8 mouse cellular contexts compared by ENCODE assay signal in the genomic region with DNA sequence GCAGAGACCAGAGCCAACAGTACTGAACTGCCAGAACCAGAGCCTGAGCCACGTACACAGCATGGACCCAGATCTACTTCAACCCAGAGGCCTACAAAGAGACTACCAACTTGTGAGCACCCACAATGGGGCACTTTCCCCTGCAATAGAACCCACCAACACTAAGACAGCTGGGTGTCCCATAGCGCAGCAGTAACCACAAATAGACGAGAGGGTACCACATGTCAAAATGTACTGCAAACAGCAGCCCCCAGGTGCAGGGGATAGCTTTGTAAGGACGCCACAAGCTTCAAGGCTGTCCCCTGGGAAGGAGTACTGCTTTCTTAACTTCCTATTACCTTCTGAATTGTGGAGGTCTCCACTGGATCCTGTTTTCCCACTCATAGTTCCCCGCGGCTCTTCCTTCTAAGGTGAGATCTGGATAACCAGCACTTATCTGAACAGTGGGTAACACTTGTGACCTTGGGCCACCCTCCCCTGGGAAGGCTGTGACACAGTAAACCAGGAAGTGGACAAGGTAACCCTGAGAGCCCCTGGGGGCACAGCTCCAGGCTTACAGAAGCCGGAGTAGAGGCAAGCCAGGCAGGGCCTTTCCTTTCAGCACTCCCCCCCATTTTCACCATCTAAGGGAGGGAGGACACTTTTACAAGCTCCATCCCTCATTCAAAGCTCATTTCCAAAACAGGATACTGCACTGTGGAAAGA. TPM values are rescaled to one million over a fixed set of nuclear protein-coding genes. Genes with fewer than 3 reads are reported as not detected.
A peak's percentile ranks its signal among the peaks of the same experiment; 100 is the strongest.
DNase-seq lines count a peak whose midpoint lies in the region; ATAC-seq and TF ChIP-seq lines count a peak whose summit lies in the region.

No protein-coding gene starts in this region.

- H3K9me3 ChIP-seq in erythroblast, embryonic 14.5 days (ENCODE audit: control insufficient read depth, low read length): no peaks in the 10 kb centered on the region
- H3K9me3 ChIP-seq in ES-Bruce4 (replicated peaks; ENCODE audit: control insufficient read depth, insufficient read depth, low read length, poor library complexity, severe bottlenecking): no peaks in the 10 kb centered on the region
- H3K9me3 ChIP-seq in hindbrain, embryonic 10.5 days: no peaks in the 10 kb centered on the region
- no peaks in the 10 kb centered on the region for H3K9me3 ChIP-seq in midbrain, embryonic 12.5 days

- peaks cover 48% of the 10 kb centered on the region for H3K36me3 ChIP-seq in erythroblast, embryonic 14.5 days (ENCODE audit: control insufficient read depth)
- no peaks in the 10 kb centered on the region for H3K36me3 ChIP-seq in ES-Bruce4 (ENCODE audit: control insufficient read depth, insufficient read depth, low read length, poor library complexity, severe bottlenecking)
- H3K36me3 ChIP-seq in hindbrain, embryonic 10.5 days: peaks cover 55% of the 10 kb centered on the region
- peaks cover 19% of the 10 kb centered on the region for H3K36me3 ChIP-seq in midbrain, embryonic 12.5 days

- no peak for TF ChIP-seq POLR2A in ES-Bruce4 (IDR thresholded peaks at IDR 0.05; ENCODE audit: insufficient read depth, low read length)

- no peak for ATAC-seq in erythroblast, adult 5-6 weeks (replicated peaks; ENCODE audit: low FRiP score, poor library complexity, severe bottlenecking)
- ATAC-seq in midbrain, embryonic 12.5 days (ENCODE audit: low FRiP score, low read depth): no peak
- no peak for ATAC-seq in megakaryocyte-erythroid progenitor cell, adult 5-6 weeks (replicated peaks; ENCODE audit: low FRiP score, low TSS enrichment, poor library complexity, severe bottlenecking)

- no peak for TF ChIP-seq EP300 in ES-Bruce4 (IDR thresholded peaks at IDR 0.05; ENCODE audit: insufficient read depth, low read depth, low read length)

- H3K27ac ChIP-seq in ES-Bruce4 (ENCODE audit: insufficient read depth, low read length): no peak overlapping the region
- H3K27ac ChIP-seq in hindbrain, embryonic 10.5 days: peak overlapping the region; percentile 18; the same call in 1 of the 2 replicates
- H3K27ac ChIP-seq in midbrain, embryonic 12.5 days (replicated peaks): no peak overlapping the region

- WGBS in hindbrain, embryonic 10.5 days: 74% methylated on average over 7 of the region's 7 CpGs
- 76% methylated on average over 7 of the region's 7 CpGs for WGBS in midbrain, embryonic 12.5 days

- no peaks in the 10 kb centered on the region for H3K27me3 ChIP-seq in erythroblast, embryonic 14.5 days (ENCODE audit: control insufficient read depth)
- H3K27me3 ChIP-seq in ES-Bruce4 (ENCODE audit: control insufficient read depth, insufficient read depth, low read length, poor library complexity, severe bottlenecking): no peaks in the 10 kb centered on the region
- H3K27me3 ChIP-seq in hindbrain, embryonic 10.5 days (ENCODE audit: insufficient read depth, poor library complexity, severe bottlenecking): no peaks in the 10 kb centered on the region
- H3K27me3 ChIP-seq in midbrain, embryonic 12.5 days: no peaks in the 10 kb centered on the region

- peak overlapping the region; percentile 87 for H3K4me3 ChIP-seq in erythroblast, embryonic 14.5 days (replicated peaks)
- no peak overlapping the region for H3K4me3 ChIP-seq in ES-Bruce4 (ENCODE audit: low read depth, low read length)
- peak overlapping the region; percentile 95 for H3K4me3 ChIP-seq in hindbrain, embryonic 10.5 days
- H3K4me3 ChIP-seq in midbrain, embryonic 12.5 days: peak overlapping the region; percentile 97

- DNase-seq in hindbrain, embryonic 10.5 days (ENCODE audit: low spot score): no peak
- DNase-seq in frontal cortex, postnatal 14 days (ENCODE audit: low spot score in 2 of 2): no peak
- no peak for DNase-seq in layer of hippocampus, postnatal 36 days

- peaks cover 84% of the 10 kb centered on the region for H3K4me1 ChIP-seq in erythroblast, embryonic 14.5 days (ENCODE audit: control insufficient read depth)
- peaks cover 13% of the 10 kb centered on the region for H3K4me1 ChIP-seq in ES-Bruce4 (ENCODE audit: control insufficient read depth, insufficient read depth, low read length)
- peaks cover 67% of the 10 kb centered on the region for H3K4me1 ChIP-seq in hindbrain, embryonic 10.5 days (replicated peaks)
- H3K4me1 ChIP-seq in midbrain, embryonic 12.5 days: peaks cover 66% of the 10 kb centered on the region

- TF ChIP-seq CTCF in ES-Bruce4 (IDR thresholded peaks at IDR 0.05; ENCODE audit: low read depth, low read length): no peak

- H3K4me2 ChIP-seq in midbrain, embryonic 12.5 days (replicated peaks): peak overlapping the region; percentile 97

- 0 out of 2 replicates have a peak overlapping the region, but pooled peaks have one; percentile 93 for H3K9ac ChIP-seq in ES-Bruce4 (ENCODE audit: low read depth, poor library complexity, severe bottlenecking)
- peak overlapping the region; percentile 99 for H3K9ac ChIP-seq in midbrain, embryonic 12.5 days (replicated peaks)

RNA-seq across cellular contexts. Expression of gene Brd3os, which starts 31.1 kb away (rescaled TPM):
- polyA plus RNA-seq in erythroblast, embryonic 14.5 days (2012): not detected in 2 replicates
- not detected in 2 replicates for total RNA-seq in erythroblast, adult 5-6 weeks (2015; ENCODE audit: low replicate concordance)
- not detected in 2 replicates for total RNA-seq in erythroblast, adult 5-6 weeks (2017; ENCODE audit: low replicate concordance)
- 1.2 and 1.5 TPM in 2 replicates for polyA plus RNA-seq in ES-Bruce4 (2011; ENCODE audit: insufficient read depth, insufficient read length, low read depth, missing spikeins)
- polyA plus RNA-seq in hindbrain, embryonic 10.5 days (2016; fragmentation: Nextera tagmentation; extraction: Ambion mirVana): 9.9 and 16.5 TPM in 2 replicates
- polyA plus RNA-seq in midbrain, embryonic 12.5 days (2016; fragmentation: Nextera tagmentation; extraction: Ambion mirVana): 16.7 and 17.3 TPM in 2 replicates
- total RNA-seq in megakaryocyte-erythroid progenitor cell, adult 5-6 weeks (2014; fragmentation: Nextera tagmentation): not detected in 2 replicates
- 0.52 TPM in 1 of 2 replicates, not detected in the other for total RNA-seq in megakaryocyte-erythroid progenitor cell, adult 5-6 weeks (2017)
- total RNA-seq in layer of hippocampus, postnatal 36 days (2021): 10 to 100 TPM; 22.6 to 24.0 TPM

RNA-seq across cellular contexts. Expression of gene Brd3, which starts 34.2 kb away (rescaled TPM):
- polyA plus RNA-seq in erythroblast, embryonic 14.5 days (2012): 7.7 and 11.4 TPM in 2 replicates
- total RNA-seq in erythroblast, adult 5-6 weeks (2015; ENCODE audit: low replicate concordance): 20.9 and 22.9 TPM in 2 replicates
- total RNA-seq in erythroblast, adult 5-6 weeks (2017; ENCODE audit: low replicate concordance): 10.6 and 14.1 TPM in 2 replicates
- polyA plus RNA-seq in ES-Bruce4 (2011; ENCODE audit: insufficient read depth, insufficient read length, low read depth, missing spikeins): 75.4 and 76.8 TPM in 2 replicates
- polyA plus RNA-seq in hindbrain, embryonic 10.5 days (2016; fragmentation: Nextera tagmentation; extraction: Ambion mirVana): 145 and 149 TPM in 2 replicates
- 127 and 145 TPM in 2 replicates for polyA plus RNA-seq in midbrain, embryonic 12.5 days (2016; fragmentation: Nextera tagmentation; extraction: Ambion mirVana)
- 57.9 and 68.7 TPM in 2 replicates for total RNA-seq in megakaryocyte-erythroid progenitor cell, adult 5-6 weeks (2014; fragmentation: Nextera tagmentation)
- total RNA-seq in megakaryocyte-erythroid progenitor cell, adult 5-6 weeks (2017): 23.5 and 40.9 TPM in 2 replicates
- 10 to 100 TPM; 54.5 to 56.6 TPM for total RNA-seq in layer of hippocampus, postnatal 36 days (2021)

RNA-seq across cellular contexts. Expression of gene Wdr5, which starts 41.7 kb away (rescaled TPM):
- polyA plus RNA-seq in erythroblast, embryonic 14.5 days (2012): 0.79 and 1.2 TPM in 2 replicates
- 6.1 and 9.2 TPM in 2 replicates for total RNA-seq in erythroblast, adult 5-6 weeks (2015; ENCODE audit: low replicate concordance)
- total RNA-seq in erythroblast, adult 5-6 weeks (2017; ENCODE audit: low replicate concordance): 15.3 and 17.4 TPM in 2 replicates
- polyA plus RNA-seq in ES-Bruce4 (2011; ENCODE audit: insufficient read depth, insufficient read length, low read depth, missing spikeins): 91.8 and 103 TPM in 2 replicates
- polyA plus RNA-seq in hindbrain, embryonic 10.5 days (2016; fragmentation: Nextera tagmentation; extraction: Ambion mirVana): 63.2 and 76.8 TPM in 2 replicates
- 61.5 and 62.3 TPM in 2 replicates for polyA plus RNA-seq in midbrain, embryonic 12.5 days (2016; fragmentation: Nextera tagmentation; extraction: Ambion mirVana)
- 70.9 and 89.0 TPM in 2 replicates for total RNA-seq in megakaryocyte-erythroid progenitor cell, adult 5-6 weeks (2014; fragmentation: Nextera tagmentation)
- 87.0 and 91.8 TPM in 2 replicates for total RNA-seq in megakaryocyte-erythroid progenitor cell, adult 5-6 weeks (2017)
- total RNA-seq in layer of hippocampus, postnatal 36 days (2021): 10 to 100 TPM; 27.1 to 27.7 TPM

RNA-seq across cellular contexts. Expression of gene Vav2, which starts 46.4 kb away (rescaled TPM):
- polyA plus RNA-seq in erythroblast, embryonic 14.5 days (2012): 0.10 and 0.15 TPM in 2 replicates
- total RNA-seq in erythroblast, adult 5-6 weeks (2015; ENCODE audit: low replicate concordance): 0.77 and 2.3 TPM in 2 replicates
- 1.7 and 2.5 TPM in 2 replicates for total RNA-seq in erythroblast, adult 5-6 weeks (2017; ENCODE audit: low replicate concordance)
- 24.6 and 26.2 TPM in 2 replicates for polyA plus RNA-seq in ES-Bruce4 (2011; ENCODE audit: insufficient read depth, insufficient read length, low read depth, missing spikeins)
- 13.6 and 16.9 TPM in 2 replicates for polyA plus RNA-seq in hindbrain, embryonic 10.5 days (2016; fragmentation: Nextera tagmentation; extraction: Ambion mirVana)
- 24.1 and 27.6 TPM in 2 replicates for polyA plus RNA-seq in midbrain, embryonic 12.5 days (2016; fragmentation: Nextera tagmentation; extraction: Ambion mirVana)
- total RNA-seq in megakaryocyte-erythroid progenitor cell, adult 5-6 weeks (2014; fragmentation: Nextera tagmentation): 9.0 and 15.9 TPM in 2 replicates
- total RNA-seq in megakaryocyte-erythroid progenitor cell, adult 5-6 weeks (2017): 5.0 and 7.5 TPM in 2 replicates
- total RNA-seq in layer of hippocampus, postnatal 36 days (2021): 10 to 100 TPM; 11.2 to 11.5 TPM

Comparison
In these comparisons a context has a peak if more than half of its experiments do, and no peak if none do; other contexts are left out.
1. RNA of gene Wdr5, which starts 41.7 kb away (polyA plus RNA-seq): 91.8 to 103 TPM in ES-Bruce4, 63.2 to 76.8 TPM in hindbrain, embryonic 10.5 days and 61.5 to 62.3 TPM in midbrain, embryonic 12.5 days; 0.79 to 1.2 TPM in erythroblast, embryonic 14.5 days; every median in the first group is over 10 times any median in the second.